Mouse (Mus musculus): ENCODE results near the gene Ajuba.

The Ajuba gene

DNA sequence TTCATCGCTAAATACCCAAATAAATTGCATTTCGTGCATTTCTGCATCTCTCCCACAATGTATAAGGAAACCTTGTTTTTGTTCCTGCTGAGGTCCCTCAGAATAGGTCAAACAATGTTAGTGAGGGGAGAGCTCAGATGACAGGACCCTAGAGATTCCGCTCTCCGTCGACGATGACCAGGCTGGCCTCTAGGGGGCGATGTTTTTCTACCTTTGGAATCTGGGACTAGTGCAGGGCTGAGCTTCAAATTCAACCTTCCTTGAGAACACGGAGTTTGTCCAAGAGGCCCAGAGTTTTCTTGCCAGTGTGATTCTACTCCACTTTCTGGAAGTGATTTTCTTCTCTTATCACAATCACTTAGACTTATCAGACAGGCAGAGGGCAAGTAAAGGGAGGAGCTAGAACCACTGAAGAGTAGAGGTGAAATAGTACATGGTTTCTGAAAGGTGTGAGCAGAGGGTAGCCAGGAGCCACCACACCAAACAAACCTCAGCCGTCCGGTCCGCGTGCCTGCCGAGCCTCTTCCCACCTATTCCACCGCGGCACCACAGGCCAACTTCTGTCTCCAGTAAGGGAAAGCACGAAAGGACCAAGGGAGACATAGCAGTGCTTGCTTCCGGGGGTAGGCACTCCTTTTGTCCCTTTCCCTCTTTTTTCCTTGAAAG, 48.8 kb downstream of the Ajuba start:
- DNase-seq, result peak; percentile 91

DNA sequence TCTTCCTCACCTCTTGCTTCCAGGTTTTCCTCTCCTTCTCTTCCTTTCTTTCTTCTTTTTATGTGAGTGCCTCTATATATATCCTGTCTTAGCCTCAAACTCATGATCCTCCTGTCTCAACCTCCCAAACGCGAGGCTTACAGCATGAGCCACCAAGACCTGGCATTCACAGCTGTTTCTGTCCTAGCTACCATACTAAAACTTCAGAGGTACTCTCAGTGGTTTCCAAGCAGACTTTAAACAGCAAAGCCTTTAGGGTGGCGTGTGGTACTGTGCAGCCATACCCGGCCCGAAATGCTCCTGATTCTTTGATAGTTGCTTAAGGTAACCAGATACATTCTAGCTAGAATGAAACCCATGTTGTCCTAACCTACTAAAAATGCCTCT, 49.4 kb downstream of the Ajuba start:
- no peak for DNase-seq

DNA sequence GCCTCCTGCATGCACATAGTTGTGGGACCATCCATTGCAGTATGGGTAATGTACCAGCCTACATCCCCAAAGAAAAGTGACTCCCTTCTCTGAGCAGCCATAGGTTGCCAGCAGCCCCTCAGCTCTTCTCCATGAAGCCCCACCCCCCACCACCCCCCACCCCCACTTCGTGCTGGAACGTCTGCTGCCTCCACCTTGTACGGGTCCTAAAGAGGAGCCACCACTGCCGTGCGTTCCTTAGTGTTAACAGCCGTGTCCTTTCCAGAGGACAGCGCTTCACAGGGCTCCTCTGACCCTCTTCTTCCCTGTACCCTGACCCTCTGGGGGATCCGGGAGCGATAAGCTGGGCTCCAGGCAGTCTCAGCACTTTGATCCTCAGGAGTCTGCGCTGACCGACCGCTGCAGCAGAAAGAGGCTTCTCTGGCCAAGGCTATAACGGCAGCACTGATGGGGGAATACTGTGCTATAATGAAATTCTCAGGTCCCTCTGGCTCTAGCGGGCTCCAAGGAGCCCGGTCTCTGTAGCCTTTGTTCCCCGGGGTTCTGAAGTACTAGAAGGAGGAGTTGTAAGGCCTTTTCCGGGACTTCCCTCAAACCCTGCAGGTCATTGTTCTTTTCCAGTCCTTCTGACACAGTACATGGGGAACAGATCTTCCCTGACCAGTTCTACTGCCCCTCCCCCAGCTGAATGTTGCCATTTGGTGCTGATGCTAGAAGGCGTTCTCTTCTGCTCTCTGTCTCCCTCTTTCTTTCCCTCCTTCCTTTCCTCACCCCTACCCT, 49.9 kb downstream of the Ajuba start:
- peak; percentile 17 for DNase-seq

DNA sequence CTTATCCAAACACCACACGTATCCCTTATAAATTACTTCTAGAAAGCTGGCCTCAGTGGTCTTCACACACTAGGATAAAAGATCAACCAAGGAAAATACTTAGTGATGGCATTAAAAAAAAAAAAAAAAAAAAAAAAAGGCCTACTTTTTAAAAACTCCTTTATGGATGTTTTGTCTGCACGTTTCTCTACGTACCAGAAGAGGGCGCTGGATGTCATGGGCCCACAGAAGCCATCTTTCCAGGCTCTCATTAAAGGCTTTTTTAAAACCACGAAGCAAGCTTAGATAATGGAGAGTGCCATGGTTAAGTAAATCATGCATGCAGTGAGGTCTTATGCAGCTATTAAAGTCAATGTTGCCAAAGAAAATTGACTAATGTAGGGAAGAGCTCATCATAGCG, 53.8 kb downstream of the Ajuba start:
- no peak for DNase-seq
